In genomic region chr4:156228393-156229024, GRCm38 (mm10) we compare ENCODE assay signal across 8 mouse cellular contexts. TPM values are rescaled to one million over a fixed set of nuclear protein-coding genes. Genes with fewer than 3 reads are reported as not detected.
DNase-seq lines count a peak whose midpoint lies in the region; ATAC-seq and TF ChIP-seq lines count a peak whose summit lies in the region.

No protein-coding gene starts in this region.

- H3K27me3 ChIP-seq in heart, embryonic 14.5 days (ENCODE audit: control insufficient read depth, insufficient read depth, low read length) = no peaks in the 10 kb centered on the region
- no peaks in the 10 kb centered on the region for H3K27me3 ChIP-seq in heart, postnatal 0 days (ENCODE audit: control insufficient read depth, insufficient read depth, low read length)
- no peaks in the 10 kb centered on the region for H3K27me3 ChIP-seq in liver, postnatal 0 days (ENCODE audit: insufficient read depth, low read length)

- peak; percentile 14; the same call in 1 of the 2 replicates for ATAC-seq in heart, embryonic 14.5 days (ENCODE audit: insufficient number of reproducible peaks, insufficient read depth, low FRiP score, low read depth)
- 0 out of 2 replicates have a peak, but pooled peaks have one; percentile 3 for ATAC-seq in heart, postnatal 0 days (ENCODE audit: insufficient read depth, low read depth)
- peak; percentile 36; the same call in 1 of the 2 replicates for ATAC-seq in liver, postnatal 0 days

- TF ChIP-seq EP300 in heart, postnatal 0 days (IDR thresholded peaks at IDR 0.05; ENCODE audit: low read depth) = no peak
- TF ChIP-seq EP300 in liver, postnatal 0 days (IDR thresholded peaks at IDR 0.05; ENCODE audit: low read depth) = no peak

- WGBS in heart, embryonic 14.5 days = 18% methylated on average over 12 of the region's 12 CpGs
- WGBS in heart, postnatal 0 days = 32% methylated on average over 12 of the region's 12 CpGs
- 34% methylated on average over 12 of the region's 12 CpGs for WGBS in liver, postnatal 0 days (ENCODE audit: insufficient replicate concordance)

- H3K4me1 ChIP-seq in heart, embryonic 14.5 days (ENCODE audit: control insufficient read depth in 2 of 2, insufficient read depth in 2 of 2, low read length in 2 of 2) = peaks cover 9 to 16% of the 10 kb centered on the region in 2 experiments
- H3K4me1 ChIP-seq in heart, postnatal 0 days (ENCODE audit: control insufficient read depth, insufficient read depth) = peaks cover 11% of the 10 kb centered on the region
- H3K4me1 ChIP-seq in liver, postnatal 0 days (ENCODE audit: insufficient read depth) = peaks cover 5% of the 10 kb centered on the region

- intact Hi-C loops in heart, postnatal 10 days (cut with DNase I) = no loop called here

- H3K36me3 ChIP-seq in heart, embryonic 14.5 days (ENCODE audit: control insufficient read depth, insufficient read depth, low read length) = peaks cover 43% of the 10 kb centered on the region
- H3K36me3 ChIP-seq in heart, postnatal 0 days (replicated peaks; ENCODE audit: control insufficient read depth, insufficient read depth, low read length) = peaks cover 40% of the 10 kb centered on the region
- H3K36me3 ChIP-seq in liver, postnatal 0 days (replicated peaks; ENCODE audit: insufficient read depth, low read length) = peaks cover 24% of the 10 kb centered on the region

- DNase-seq in heart, postnatal 10 days = no peak
- DNase-seq in R1 (ENCODE audit: low read depth, low spot score) = peak; percentile 89
- DNase-seq in heart, postnatal 0 days (ENCODE audit: low spot score) = no peak
- no peak for DNase-seq in liver, postnatal 0 days
- DNase-seq in urinary bladder, postnatal 36 days (ENCODE audit: low spot score in 2 of 2) = peak; percentile 70 to 76
- DNase-seq in B cell, adult 2 months = no peak
- no peak for DNase-seq in frontal cortex, postnatal 25 days (ENCODE audit: low spot score in 2 of 2)

- H3K4me2 ChIP-seq in heart, embryonic 14.5 days (ENCODE audit: low read length) = peak overlapping the region; percentile 49
- peak overlapping the region; percentile 20; the same call in 1 of the 2 replicates for H3K4me2 ChIP-seq in heart, postnatal 0 days (ENCODE audit: low read depth, low read length)
- peak overlapping the region; percentile 27; the same call in 1 of the 2 replicates for H3K4me2 ChIP-seq in liver, postnatal 0 days (ENCODE audit: low read depth, low read length)

- H3K9ac ChIP-seq in heart, embryonic 14.5 days (ENCODE audit: low read length) = 0 out of 2 replicates have a peak overlapping the region, but pooled peaks have one; percentile 48
- no peak overlapping the region for H3K9ac ChIP-seq in heart, postnatal 0 days (replicated peaks; ENCODE audit: low read depth, low read length)
- no peak overlapping the region for H3K9ac ChIP-seq in liver, postnatal 0 days (replicated peaks)

- no peak overlapping the region for H3K27ac ChIP-seq in heart, embryonic 14.5 days (replicated peaks in 1 of 2; ENCODE audit: control insufficient read depth in 1 of 2, insufficient read depth in 1 of 2, low read depth in 2 of 2, low read length in 2 of 2)
- no peak overlapping the region for H3K27ac ChIP-seq in heart, postnatal 0 days (ENCODE audit: low read depth)
- no peak overlapping the region for H3K27ac ChIP-seq in liver, postnatal 0 days (ENCODE audit: low read depth)

- no peak for TF ChIP-seq CTCF in heart, postnatal 0 days (IDR thresholded peaks at IDR 0.05; ENCODE audit: low read depth)
- no peak for TF ChIP-seq CTCF in liver, postnatal 0 days (IDR thresholded peaks at IDR 0.05; ENCODE audit: low read depth)

- H3K9me3 ChIP-seq in heart, embryonic 14.5 days (ENCODE audit: control insufficient read depth, low read length) = no peaks in the 10 kb centered on the region
- H3K9me3 ChIP-seq in heart, postnatal 0 days (replicated peaks; ENCODE audit: control insufficient read depth, low read length) = no peaks in the 10 kb centered on the region
- H3K9me3 ChIP-seq in liver, postnatal 0 days (ENCODE audit: low read length) = no peaks in the 10 kb centered on the region

- H3K4me3 ChIP-seq in heart, embryonic 14.5 days (ENCODE audit: control insufficient read depth in 1 of 2, insufficient read depth in 1 of 2, low read depth in 1 of 2, low read length in 2 of 2) = no peak overlapping the region
- H3K4me3 ChIP-seq in heart, postnatal 0 days (ENCODE audit: low read depth, low read length) = no peak overlapping the region
- H3K4me3 ChIP-seq in liver, postnatal 0 days (ENCODE audit: low read depth, low read length) = no peak overlapping the region

RNA-seq across cellular contexts. Expression of gene Plekhn1, which starts 6.1 kb away (rescaled TPM):
- polyA plus RNA-seq in heart, embryonic 14.5 days (2014; fragmentation: Nextera tagmentation; extraction: Ambion mirVana) = 13.5 and 15.3 TPM in 2 replicates
- total RNA-seq in heart, postnatal 10 days (2021) = 1 to 10 TPM; 8.5 to 9.2 TPM
- total RNA-seq in heart, postnatal 0 days (2014; rRNA removed; ENCODE audit: low replicate concordance) = 15.3 and 21.9 TPM in 2 replicates
- polyA plus RNA-seq in heart, postnatal 0 days (2015; fragmentation: Nextera tagmentation; extraction: Ambion mirVana) = 5.9 and 6.0 TPM in 2 replicates
- 2.0 and 2.3 TPM in 2 replicates for polyA plus RNA-seq in liver, postnatal 0 days (2015; fragmentation: Nextera tagmentation; extraction: Ambion mirVana)

RNA-seq across cellular contexts. Expression of gene Noc2l, which starts 7.3 kb away (rescaled TPM):
- polyA plus RNA-seq in heart, embryonic 14.5 days (2014; fragmentation: Nextera tagmentation; extraction: Ambion mirVana) = 37.0 and 38.2 TPM in 2 replicates
- total RNA-seq in heart, postnatal 10 days (2021) = 10 to 100 TPM; 22.7 to 23.2 TPM
- 34.5 and 46.4 TPM in 2 replicates for total RNA-seq in heart, postnatal 0 days (2014; rRNA removed; ENCODE audit: low replicate concordance)
- 15.8 and 17.2 TPM in 2 replicates for polyA plus RNA-seq in heart, postnatal 0 days (2015; fragmentation: Nextera tagmentation; extraction: Ambion mirVana)
- 20.5 and 22.3 TPM in 2 replicates for polyA plus RNA-seq in liver, postnatal 0 days (2015; fragmentation: Nextera tagmentation; extraction: Ambion mirVana)

RNA-seq across cellular contexts. Expression of gene Perm1, which starts 12.8 kb away (rescaled TPM):
- 6.1 and 6.5 TPM in 2 replicates for polyA plus RNA-seq in heart, embryonic 14.5 days (2014; fragmentation: Nextera tagmentation; extraction: Ambion mirVana)
- 100 to 1,000 TPM; 138 to 156 TPM for total RNA-seq in heart, postnatal 10 days (2021)
- 57.5 and 68.3 TPM in 2 replicates for total RNA-seq in heart, postnatal 0 days (2014; rRNA removed; ENCODE audit: low replicate concordance)
- 35.9 and 42.9 TPM in 2 replicates for polyA plus RNA-seq in heart, postnatal 0 days (2015; fragmentation: Nextera tagmentation; extraction: Ambion mirVana)
- 0.08 and 0.19 TPM in 2 replicates for polyA plus RNA-seq in liver, postnatal 0 days (2015; fragmentation: Nextera tagmentation; extraction: Ambion mirVana)

RNA-seq across cellular contexts. Expression of gene AW011738, which starts 25.4 kb away (rescaled TPM):
- polyA plus RNA-seq in heart, embryonic 14.5 days (2014; fragmentation: Nextera tagmentation; extraction: Ambion mirVana) = 0.84 and 1.4 TPM in 2 replicates
- 1 to 10 TPM; 6.1 to 8.2 TPM for total RNA-seq in heart, postnatal 10 days (2021)
- total RNA-seq in heart, postnatal 0 days (2014; rRNA removed; ENCODE audit: low replicate concordance) = 5.9 and 6.0 TPM in 2 replicates
- 3.2 and 3.4 TPM in 2 replicates for polyA plus RNA-seq in heart, postnatal 0 days (2015; fragmentation: Nextera tagmentation; extraction: Ambion mirVana)
- 1.7 and 1.9 TPM in 2 replicates for polyA plus RNA-seq in liver, postnatal 0 days (2015; fragmentation: Nextera tagmentation; extraction: Ambion mirVana)

RNA-seq across cellular contexts. Expression of gene Samd11, which starts 26.9 kb away (rescaled TPM):
- polyA plus RNA-seq in heart, embryonic 14.5 days (2014; fragmentation: Nextera tagmentation; extraction: Ambion mirVana) = 0.40 and 0.41 TPM in 2 replicates
- total RNA-seq in heart, postnatal 10 days (2021) = under 1 TPM in 1 of 2 experiments, not detected in 1; 0.36 TPM
- 0.95 TPM in 1 of 2 replicates, not detected in the other for total RNA-seq in heart, postnatal 0 days (2014; rRNA removed; ENCODE audit: low replicate concordance)
- 0.16 and 0.19 TPM in 2 replicates for polyA plus RNA-seq in heart, postnatal 0 days (2015; fragmentation: Nextera tagmentation; extraction: Ambion mirVana)
- polyA plus RNA-seq in liver, postnatal 0 days (2015; fragmentation: Nextera tagmentation; extraction: Ambion mirVana) = 9.7 and 10.3 TPM in 2 replicates

Comparison
In these comparisons a context has a peak if more than half of its experiments do, and no peak if none do; other contexts are left out.
1. DNase-seq: peak in R1 (single experiment) and urinary bladder, postnatal 36 days (2 of 2); none in heart, postnatal 10 days (0 of 2), heart, postnatal 0 days (single experiment), liver, postnatal 0 days (single experiment), B cell, adult 2 months (0 of 2) and frontal cortex, postnatal 25 days (0 of 2).
2. Peak in every context shown above with its lines, with median percentiles within 50 percentile points of each other: ATAC-seq and H3K4me2 ChIP-seq.